Mouse (Mus musculus): ENCODE measurements around the gene Spock1.

Spock1 gene

GRCm38 (mm10) chr13:57660523-57660922 lies 247.6 kb downstream of the Spock1 start:
- no peak for DNase-seq (ENCODE audit: low spot score in 2 of 2)

- DNase-seq (ENCODE audit: low spot score in 2 of 2), result no peak
Observed at GRCm38 (mm10) chr13:57659872-57660271, 248.3 kb downstream of the Spock1 start.

GRCm38 (mm10) chr13:57656606-57657005 lies 251.5 kb downstream of the Spock1 start:
- no peak for DNase-seq (ENCODE audit: low spot score in 2 of 2)

GRCm38 (mm10) chr13:57654362-57654761 lies 253.8 kb downstream of the Spock1 start:
- no peak for DNase-seq (ENCODE audit: low spot score in 2 of 2)

- DNase-seq (ENCODE audit: low spot score in 2 of 2), result no peak
Observed at GRCm38 (mm10) chr13:57651236-57651635, 256.9 kb downstream of the Spock1 start.

- DNase-seq (ENCODE audit: low spot score in 2 of 2), result no peak
Observed at GRCm38 (mm10) chr13:57648784-57649183, 259.3 kb downstream of the Spock1 start.

GRCm38 (mm10) chr13:57647456-57647855 lies 260.7 kb downstream of the Spock1 start:
- DNase-seq (ENCODE audit: low spot score in 2 of 2), result no peak

- no peak for DNase-seq (ENCODE audit: low spot score in 2 of 2)
Observed at GRCm38 (mm10) chr13:57643036-57643435, 265.1 kb downstream of the Spock1 start.

GRCm38 (mm10) chr13:57641649-57642048 lies 266.5 kb downstream of the Spock1 start:
- no peak for DNase-seq (ENCODE audit: low spot score in 2 of 2)

GRCm38 (mm10) chr13:57640968-57641367 lies 267.2 kb downstream of the Spock1 start:
- no peak for DNase-seq (ENCODE audit: low spot score in 2 of 2)

GRCm38 (mm10) chr13:57638820-57639219 lies 269.3 kb downstream of the Spock1 start:
- DNase-seq (ENCODE audit: low spot score in 2 of 2), result no peak

- DNase-seq (ENCODE audit: low spot score in 2 of 2), result no peak
Observed at GRCm38 (mm10) chr13:57637606-57638132, 270.5 kb downstream of the Spock1 start.

- no peak for DNase-seq (ENCODE audit: low spot score in 2 of 2)
Observed at GRCm38 (mm10) chr13:57637080-57637572, 271.0 kb downstream of the Spock1 start.

- no peak for DNase-seq (ENCODE audit: low spot score in 2 of 2)
Observed at GRCm38 (mm10) chr13:57636196-57637015, 271.7 kb downstream of the Spock1 start.

GRCm38 (mm10) chr13:57630532-57630931 lies 277.6 kb downstream of the Spock1 start:
- DNase-seq (ENCODE audit: low spot score in 2 of 2), result no peak

- no peak for DNase-seq (ENCODE audit: low spot score in 2 of 2)
Observed at GRCm38 (mm10) chr13:57628218-57628617, 279.9 kb downstream of the Spock1 start.

GRCm38 (mm10) chr13:57626434-57626833 lies 281.7 kb downstream of the Spock1 start:
- no peak for DNase-seq (ENCODE audit: low spot score in 2 of 2)

GRCm38 (mm10) chr13:57623909-57624481 lies 284.1 kb downstream of the Spock1 start:
- DNase-seq (ENCODE audit: low spot score in 2 of 2), result no peak

- peak; percentile 60 to 67 for DNase-seq (ENCODE audit: low spot score in 2 of 2)
Observed at GRCm38 (mm10) chr13:57619079-57619768, 288.9 kb downstream of the Spock1 start.

- DNase-seq (ENCODE audit: low spot score in 2 of 2), result no peak
Observed at GRCm38 (mm10) chr13:57611326-57612171, 296.6 kb downstream of the Spock1 start.

GRCm38 (mm10) chr13:57609946-57610345 lies 298.2 kb downstream of the Spock1 start:
- no peak for DNase-seq (ENCODE audit: low spot score in 2 of 2)

Data from frontal cortex, postnatal 14 days (tissue).